Mouse (Mus musculus): Measurements from ENCODE around the gene Dpep2nb.

DNA sequence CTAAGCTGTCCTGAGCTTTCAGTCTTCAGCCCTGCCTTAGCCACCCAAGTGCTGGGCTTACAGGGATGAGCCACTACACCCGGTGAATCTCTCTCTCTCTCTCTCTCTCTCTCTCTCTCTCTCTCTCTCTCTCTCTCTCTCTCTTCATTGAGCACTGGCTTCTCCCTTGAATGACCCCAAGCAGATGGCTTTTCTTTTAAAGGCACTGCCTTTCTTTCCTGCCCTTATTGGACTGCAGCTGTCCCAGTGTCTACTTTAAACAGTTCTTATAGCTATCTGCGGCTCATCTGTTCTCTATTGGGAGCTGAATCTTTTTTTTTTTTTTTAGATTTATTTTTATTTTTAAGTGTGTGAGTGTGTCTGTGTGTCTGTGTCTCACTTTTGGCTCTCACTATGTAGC is 37.3 kb upstream of the Dpep2nb start:
- TF ChIP-seq CTCF (IDR thresholded peaks at IDR 0.05; ENCODE audit: extremely low read depth, insufficient read length, insufficient replicate concordance, low read depth, low read length) (no peak), POLR2A (IDR thresholded peaks at IDR 0.05; ENCODE audit: low read depth, low read length) (no peak)
